Mouse (Mus musculus): ENCODE results near the gene B4galt4.

DNA sequence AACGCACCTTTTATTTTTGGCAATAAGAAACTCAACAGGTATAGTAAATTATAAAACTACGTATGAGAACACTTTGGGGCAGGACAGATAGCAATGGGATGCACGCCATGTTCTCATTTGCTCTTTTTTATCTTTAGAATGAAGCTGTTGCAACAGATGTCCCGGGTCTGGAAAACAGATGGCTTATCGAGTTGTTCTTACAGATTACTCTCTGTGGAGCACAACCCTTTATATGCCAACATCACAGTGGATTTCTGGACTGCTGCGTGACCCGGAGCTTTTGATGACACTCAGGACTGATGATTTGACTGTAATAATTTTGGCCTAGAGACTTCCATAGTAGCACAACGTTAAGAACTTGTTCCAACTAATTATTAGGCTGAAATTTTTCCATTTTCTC is 25.7 kb downstream of the B4galt4 start:
- TF ChIP-seq CTCF (IDR thresholded peaks at IDR 0.05; ENCODE audit: low read depth, low read length) (no peak), EP300 (IDR thresholded peaks at IDR 0.05; ENCODE audit: insufficient read depth, low read depth, low read length) (no peak), POLR2A (IDR thresholded peaks at IDR 0.05; ENCODE audit: insufficient read depth, low read length) (no peak)

All from ES-Bruce4 (cell line).